Mouse (Mus musculus): Measurements from ENCODE around the gene Casp7. TPM values are rescaled to one million over a fixed set of nuclear protein-coding genes. Genes with fewer than 3 reads are reported as not detected.

The Casp7 gene
- polyA plus RNA-seq, 1 experiment = 9.1 TPM

GRCm38 (mm10) chr19:56487339-56487738 lies 90.4 kb downstream of the Casp7 start:
- no peaks in the 10 kb centered on the region for H3K27me3 ChIP-seq (ENCODE audit: control insufficient read depth, insufficient read depth, insufficient read length)

GRCm38 (mm10) chr19:56489601-56490000 lies 92.7 kb downstream of the Casp7 start:
- no peaks in the 10 kb centered on the region for H3K36me3 ChIP-seq (ENCODE audit: control insufficient read depth, insufficient read depth)
- no peaks in the 10 kb centered on the region for H3K27me3 ChIP-seq (ENCODE audit: control insufficient read depth, insufficient read depth, insufficient read length)
- H3K4me3 ChIP-seq (ENCODE audit: insufficient read depth, poor library complexity, severe bottlenecking) = no peak overlapping the region
- no peak for TF ChIP-seq FOSL1 (IDR thresholded peaks at IDR 0.05; ENCODE audit: insufficient read depth, low read length, poor library complexity, severe bottlenecking)
- no peak for TF ChIP-seq MAX (IDR thresholded peaks at IDR 0.05)
- TF ChIP-seq CTCF (IDR thresholded peaks at IDR 0.05; ENCODE audit: control insufficient read depth, insufficient read depth, insufficient read length) = no peak
- TF ChIP-seq MYOD1 (IDR thresholded peaks at IDR 0.05; ENCODE audit: control insufficient read depth, insufficient read length, low read depth) = no peak
- no peak for TF ChIP-seq USF1 (IDR thresholded peaks at IDR 0.05; ENCODE audit: low read depth)
- TF ChIP-seq CEBPB (IDR thresholded peaks at IDR 0.05; ENCODE audit: low read depth) = no peak
- no peak for TF ChIP-seq MYOG (IDR thresholded peaks at IDR 0.05; ENCODE audit: control insufficient read depth, extremely low read depth, insufficient read length)
- no peaks in the 10 kb centered on the region for H3K79me2 ChIP-seq (ENCODE audit: control insufficient read depth, insufficient read depth)
- no peaks in the 10 kb centered on the region for H3K79me3 ChIP-seq (ENCODE audit: low read depth)
- no peak overlapping the region for H3ac ChIP-seq (ENCODE audit: control insufficient read depth, insufficient read length, low read depth)

More at GRCm38 (mm10) chr19:56487339-56487738, 90.4 kb downstream of the Casp7 start:
- H3ac ChIP-seq (ENCODE audit: control insufficient read depth, insufficient read length, low read depth) = no peak overlapping the region
- no peaks in the 10 kb centered on the region for H3K79me3 ChIP-seq (ENCODE audit: low read depth)
- H3K36me3 ChIP-seq (ENCODE audit: control insufficient read depth, insufficient read depth) = no peaks in the 10 kb centered on the region
- H3K4me3 ChIP-seq (ENCODE audit: insufficient read depth, poor library complexity, severe bottlenecking) = no peak overlapping the region
- TF ChIP-seq FOSL1 (IDR thresholded peaks at IDR 0.05; ENCODE audit: insufficient read depth, low read length, poor library complexity, severe bottlenecking) = no peak
- TF ChIP-seq MYOG (IDR thresholded peaks at IDR 0.05; ENCODE audit: control insufficient read depth, extremely low read depth, insufficient read length) = no peak
- no peak for TF ChIP-seq MAX (IDR thresholded peaks at IDR 0.05)
- TF ChIP-seq CEBPB (IDR thresholded peaks at IDR 0.05; ENCODE audit: low read depth) = no peak
- no peak for TF ChIP-seq USF1 (IDR thresholded peaks at IDR 0.05; ENCODE audit: low read depth)
- TF ChIP-seq CTCF (IDR thresholded peaks at IDR 0.05; ENCODE audit: control insufficient read depth, insufficient read depth, insufficient read length) = no peak
- TF ChIP-seq MYOD1 (IDR thresholded peaks at IDR 0.05; ENCODE audit: control insufficient read depth, insufficient read length, low read depth) = no peak
- H3K79me2 ChIP-seq (ENCODE audit: control insufficient read depth, insufficient read depth) = no peaks in the 10 kb centered on the region

Other genes with a start within 250 kb of the Casp7 start
- 0.07 TPM for gene Habp2, start 110.0 kb upstream of the Casp7 start, polyA plus RNA-seq (2012; fragmentation: generic; extraction: Trizol)
- 0.88 TPM for gene Nrap, start 7.1 kb upstream of the Casp7 start, polyA plus RNA-seq (2012; fragmentation: generic; extraction: Trizol)
- not detected for gene Plekhs1, start 64.5 kb downstream of the Casp7 start, polyA plus RNA-seq (2012; fragmentation: generic; extraction: Trizol)
- gene Dclre1a, start 151.1 kb downstream of the Casp7 start, polyA plus RNA-seq (2012; fragmentation: generic; extraction: Trizol) = 4.9 TPM
- gene Nhlrc2, start 151.1 kb downstream of the Casp7 start, polyA plus RNA-seq (2012; fragmentation: generic; extraction: Trizol) = 6.8 TPM